Mouse (Mus musculus) spleen, postnatal 4 days (tissue): ENCODE results near the gene Srd5a1.

Experiments
- DNase-seq, 2 experiments: peaks; one replicate each; pipeline ENCODE4 v3.0.0; 2022; ENCODE audit warnings: low spot score in 2 of 2

The Srd5a1 gene

GRCm38 (mm10) chr13:69541776-69542175 lies 69.5 kb downstream of the Srd5a1 start:
- no peak for DNase-seq

GRCm38 (mm10) chr13:69541209-69541608 lies 70.0 kb downstream of the Srd5a1 start:
- DNase-seq = no peak

- no peak for DNase-seq
Measured at GRCm38 (mm10) chr13:69538327-69538726, 72.9 kb downstream of the Srd5a1 start.

GRCm38 (mm10) chr13:69537366-69537765 lies 73.9 kb downstream of the Srd5a1 start:
- no peak for DNase-seq

GRCm38 (mm10) chr13:69536021-69536420 lies 75.2 kb downstream of the Srd5a1 start:
- DNase-seq = no peak

- peak; percentile 98 to 99 for DNase-seq
Measured at GRCm38 (mm10) chr13:69534654-69535551, 76.3 kb downstream of the Srd5a1 start.

- DNase-seq = no peak
Measured at GRCm38 (mm10) chr13:69534334-69534653, 76.9 kb downstream of the Srd5a1 start, which contains the start of gene Tent4a. TSS of gene Tent4a (minus strand) at chr13:69534617.

GRCm38 (mm10) chr13:69533405-69534333 lies 77.6 kb downstream of the Srd5a1 start, which contains the start of gene Nsun2:
TSS of gene Nsun2 (plus strand) at chr13:69533746.
- DNase-seq = peak; percentile 61 to 82

- no peak for DNase-seq
Measured at GRCm38 (mm10) chr13:69532893-69533404, 78.3 kb downstream of the Srd5a1 start.

- DNase-seq = no peak
Measured at GRCm38 (mm10) chr13:69532101-69532892, 78.9 kb downstream of the Srd5a1 start.

- DNase-seq = no peak
Measured at GRCm38 (mm10) chr13:69531431-69531830, 79.8 kb downstream of the Srd5a1 start.

GRCm38 (mm10) chr13:69530951-69531350 lies 80.3 kb downstream of the Srd5a1 start:
- no peak for DNase-seq

- DNase-seq = no peak
Measured at GRCm38 (mm10) chr13:69530156-69530555, 81.1 kb downstream of the Srd5a1 start.

- no peak for DNase-seq
Measured at GRCm38 (mm10) chr13:69528531-69528930, 82.7 kb downstream of the Srd5a1 start.

- DNase-seq = no peak
Measured at GRCm38 (mm10) chr13:69525867-69526266, 85.4 kb downstream of the Srd5a1 start.

GRCm38 (mm10) chr13:69524158-69524530 lies 87.1 kb downstream of the Srd5a1 start:
- DNase-seq = no peak
